Mouse (Mus musculus) hindbrain, embryonic 10.5 days (tissue): ENCODE results near the gene Myo3b. TPM values are rescaled to one million over a fixed set of nuclear protein-coding genes. Genes with fewer than 3 reads are reported as not detected.
A peak's percentile ranks its signal among the peaks of the same experiment; 100 is the strongest.
"Not testable (repeated sequence)": the region's sequence is repeated elsewhere in the genome, so short reads cannot be mapped to it uniquely, and the experiment has no call there.

Source experiments
- DNase-seq: peaks from one replicate; pipeline ENCODE4 v3.0.0-alpha.2; 2017; ENCODE audit warnings: low spot score
- H3K27ac ChIP-seq: fragments of 300-500 bp; sonication (generic); 2 replicates; pipeline ENCODE4 v1.5.1; 2016; ENCODE audit warnings: mild to moderate bottlenecking, moderate library complexity
- H3K27me3 ChIP-seq: fragments of 300-500 bp; sonication (generic); 2 replicates; pipeline ENCODE4 v1.6.1; 2016; ENCODE audit warnings: mild to moderate bottlenecking; ENCODE audit not compliant: poor library complexity, insufficient read depth, severe bottlenecking
- H3K36me3 ChIP-seq: fragments of 300-500 bp; sonication (generic); 2 replicates; pipeline ENCODE4 v1.6.1; 2016; ENCODE audit warnings: mild to moderate bottlenecking, moderate library complexity
- H3K4me1 ChIP-seq: fragments of 300-500 bp; sonication (generic); replicated peaks from 2 replicates; pipeline ENCODE4 v1.6.1; 2016; ENCODE audit warnings: mild to moderate bottlenecking
- H3K4me3 ChIP-seq: fragments of 300-500 bp; sonication (generic); 2 replicates; pipeline ENCODE4 v1.5.1; 2016; ENCODE audit warnings: mild to moderate bottlenecking, moderate library complexity
- H3K9me3 ChIP-seq: fragments of 300-500 bp; sonication (generic); 2 replicates; pipeline ENCODE4 v1.6.1; 2016; ENCODE audit warnings: mild to moderate bottlenecking, moderate library complexity
- WGBS: fragments of 180-500 bp; shearing (Covaris S2); methylation state at CpG from one replicate; pipeline ENCODE4 v1.1.7; 2016; 5-methylcytosine and 5-hydroxymethylcytosine counted together
- polyA plus RNA-seq: library from polyadenylated mRNA; unstranded; fragments of >200 nt; fragmentation: Nextera tagmentation; extraction: Ambion mirVana; gene quantifications from 2 replicates; pipeline ENCODE4 v1.2.1, GENCODE M21; 2016

Gene Myo3b
- not detected in 2 replicates for polyA plus RNA-seq

DNA sequence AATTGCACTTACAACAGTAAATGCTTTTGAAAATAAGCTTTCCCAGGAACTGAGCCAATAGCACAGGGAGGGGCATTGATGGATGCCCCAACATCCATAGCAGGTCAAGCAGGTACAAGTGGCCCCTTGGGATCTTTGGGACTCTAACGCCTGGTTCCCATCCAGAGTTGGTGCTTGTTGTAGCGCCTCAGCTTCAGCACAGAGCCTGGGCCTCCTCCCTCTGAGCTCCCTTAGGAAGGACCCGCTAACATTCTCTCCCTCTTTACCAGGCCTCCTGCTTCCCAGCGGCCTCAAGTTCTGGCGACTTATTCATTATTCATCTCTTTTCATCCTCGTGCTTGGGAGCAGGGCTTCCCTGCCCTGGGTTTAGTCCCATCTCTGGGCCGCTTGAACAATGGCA is at the start of gene Myo3b:
Gene Myo3b, plus strand, starts transcription at position 375 of the 400 bp plus-strand sequence.
- peaks cover 13% of the 10 kb centered on the region for H3K4me1 ChIP-seq
- H3K27me3 ChIP-seq: no peaks in the 10 kb centered on the region
- no peaks in the 10 kb centered on the region for H3K9me3 ChIP-seq
- H3K4me3 ChIP-seq: no peak within 1 kb of the TSS
- 22% methylated on average over 7 of the region's 7 CpGs for WGBS
- H3K27ac ChIP-seq: no peak within 1 kb of the TSS
- H3K36me3 ChIP-seq: no peaks in the 10 kb centered on the region
- DNase-seq: peak; percentile 22

DNA sequence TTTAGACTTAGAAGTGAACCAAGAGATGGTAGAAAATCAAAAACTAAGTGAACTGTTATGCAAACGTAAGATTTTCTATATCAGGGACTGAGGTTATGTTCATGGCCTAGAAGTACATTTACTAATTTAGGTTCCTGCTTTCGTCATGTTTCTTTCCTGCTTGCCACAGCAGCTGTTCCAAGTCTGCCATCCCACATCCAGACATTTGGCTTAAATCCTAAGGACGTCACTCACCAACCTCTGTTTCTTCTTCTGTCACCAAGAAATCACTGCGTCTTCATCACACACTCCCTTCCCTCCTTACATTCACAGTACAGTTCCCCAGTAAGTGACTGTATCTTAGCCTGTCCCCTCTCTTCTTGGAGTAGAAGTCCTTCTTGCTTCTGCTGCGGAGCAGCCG is 49.7 kb upstream of the Myo3b start:
- DNase-seq: no peak
- H3K36me3 ChIP-seq: peaks cover 62% of the 10 kb centered on the region
- 95% methylated on average over 6 of the region's 6 CpGs for WGBS
- H3K4me1 ChIP-seq: no peaks in the 10 kb centered on the region
- H3K27ac ChIP-seq: no peak overlapping the region
- no peaks in the 10 kb centered on the region for H3K9me3 ChIP-seq
- no peak overlapping the region for H3K4me3 ChIP-seq
- H3K27me3 ChIP-seq: no peaks in the 10 kb centered on the region

DNA sequence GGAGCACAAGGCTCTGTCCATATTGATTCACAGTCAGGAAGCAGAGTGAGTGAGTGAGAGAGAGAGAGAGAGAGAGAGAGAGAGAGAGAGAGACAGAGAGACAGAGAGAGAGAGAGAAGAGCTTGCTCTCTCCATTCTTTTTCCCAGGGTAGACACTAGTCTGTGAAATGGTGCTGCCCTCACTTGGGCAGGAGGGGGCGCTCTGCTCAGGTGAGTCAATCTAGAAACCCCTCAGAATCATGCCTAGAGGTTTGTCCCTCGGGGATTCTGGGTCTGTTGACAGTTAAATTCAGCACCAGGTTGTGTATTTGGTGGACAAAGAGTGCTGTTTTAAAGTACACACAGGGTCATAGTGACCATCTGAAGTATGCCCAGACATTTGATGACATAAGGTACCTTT is 48.3 kb upstream of the Myo3b start:
- H3K27ac ChIP-seq: no peak overlapping the region
- no peak overlapping the region for H3K4me3 ChIP-seq
- H3K4me1 ChIP-seq: no peaks in the 10 kb centered on the region
- H3K27me3 ChIP-seq: no peaks in the 10 kb centered on the region
- no peak for DNase-seq
- H3K9me3 ChIP-seq: no peaks in the 10 kb centered on the region
- WGBS: 61% methylated on average over 2 of the region's 2 CpGs
- peaks cover 63% of the 10 kb centered on the region for H3K36me3 ChIP-seq

DNA sequence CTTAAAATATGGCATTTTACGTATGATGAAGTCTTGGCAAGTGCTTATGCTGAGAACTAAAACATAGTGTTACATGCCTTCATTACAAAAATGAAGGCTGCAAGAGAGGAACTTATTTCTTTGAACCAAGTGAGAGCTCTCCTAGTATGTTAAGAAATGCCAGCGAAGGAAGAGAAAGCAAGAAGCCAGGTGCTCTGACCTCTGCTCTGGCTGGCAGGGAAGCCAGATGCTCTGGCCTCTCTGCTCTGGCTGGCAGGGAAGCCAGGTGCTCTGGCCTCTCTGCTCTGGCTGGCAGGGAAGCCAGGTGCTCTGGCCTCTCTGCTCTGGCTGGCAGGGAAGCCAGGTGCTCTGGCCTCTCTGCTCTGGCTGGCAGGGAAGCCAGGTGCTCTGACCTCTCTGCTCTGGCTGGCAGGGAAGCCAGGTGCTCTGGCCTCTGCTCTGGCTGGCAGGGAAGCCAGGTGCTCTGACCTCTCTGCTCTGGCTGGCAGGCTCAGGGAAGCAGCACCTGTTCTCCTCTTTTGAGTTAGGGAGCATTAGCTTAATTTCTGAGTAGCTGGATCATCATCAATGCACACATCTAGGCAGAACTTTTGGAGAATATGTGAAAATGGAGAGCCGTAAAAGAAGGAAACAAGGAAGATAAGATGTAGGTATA is 44.7 kb upstream of the Myo3b start:
- H3K9me3 ChIP-seq, H3K27ac ChIP-seq, DNase-seq, H3K4me3 ChIP-seq, H3K27me3 ChIP-seq, H3K4me1 ChIP-seq: not testable (repeated sequence)
- H3K36me3 ChIP-seq: peaks cover 74% of the 10 kb centered on the region
- 93% methylated on average over 3 of the region's 3 CpGs for WGBS

DNA sequence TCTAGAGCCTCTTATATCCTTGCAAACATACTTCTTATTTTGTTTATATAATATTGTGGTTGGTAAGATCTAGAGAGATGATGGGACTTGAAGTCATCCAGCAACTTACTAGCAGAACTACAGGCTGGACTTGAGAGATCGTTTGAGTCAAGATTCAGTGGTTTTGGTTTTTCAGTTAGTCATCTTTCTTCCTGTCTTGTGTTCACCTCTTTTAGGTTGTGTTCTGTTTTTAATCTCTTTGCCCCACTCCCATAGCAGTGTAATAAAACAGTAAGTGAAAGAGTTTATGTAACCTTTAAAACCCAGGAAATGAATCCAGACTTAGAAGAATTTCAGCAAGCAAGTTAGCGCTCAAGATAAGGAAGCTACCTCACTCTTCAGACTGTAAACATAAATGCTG is 44.1 kb upstream of the Myo3b start:
- DNase-seq: no peak
- H3K9me3 ChIP-seq: no peaks in the 10 kb centered on the region
- peaks cover 69% of the 10 kb centered on the region for H3K36me3 ChIP-seq
- H3K4me1 ChIP-seq: no peaks in the 10 kb centered on the region
- no peak overlapping the region for H3K4me3 ChIP-seq
- H3K27ac ChIP-seq: no peak overlapping the region
- 95% methylated on average over 2 of the region's 2 CpGs for WGBS
- H3K27me3 ChIP-seq: no peaks in the 10 kb centered on the region

DNA sequence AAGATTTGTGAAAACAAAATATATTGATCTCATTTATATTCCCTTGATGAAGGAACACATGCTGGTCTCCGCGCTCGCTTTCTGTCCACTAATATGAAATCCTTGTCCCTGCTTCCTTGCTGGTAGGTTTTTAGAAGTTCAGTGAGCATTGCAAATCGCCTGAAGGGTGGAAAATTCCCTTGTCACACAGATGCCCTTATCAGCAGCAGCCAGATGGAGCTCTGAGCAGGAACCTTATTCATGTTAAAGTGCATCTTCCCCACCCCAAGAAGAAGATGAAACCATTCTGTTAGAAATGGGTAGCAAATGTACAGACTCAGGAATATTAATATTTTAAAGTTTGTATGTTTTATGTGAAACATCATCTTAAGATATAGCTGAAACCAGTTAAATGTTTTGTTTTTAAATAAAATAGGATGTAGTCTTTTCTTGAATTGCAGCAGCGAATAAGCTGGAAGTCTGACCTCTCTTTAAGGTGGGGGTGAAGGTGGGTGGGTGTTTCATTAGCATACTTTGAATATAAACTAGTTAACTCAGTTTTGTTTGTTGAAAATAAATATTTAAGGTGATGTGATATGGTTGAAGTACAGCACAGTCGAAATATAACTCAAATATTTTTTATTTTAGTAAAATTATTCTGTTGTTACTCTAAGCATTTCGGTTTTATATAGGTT is 39.7 kb upstream of the Myo3b start:
- WGBS: 79% methylated on average over 7 of the region's 7 CpGs
- no peaks in the 10 kb centered on the region for H3K4me1 ChIP-seq
- no peak overlapping the region for H3K4me3 ChIP-seq
- no peaks in the 10 kb centered on the region for H3K27me3 ChIP-seq
- H3K9me3 ChIP-seq: no peaks in the 10 kb centered on the region
- H3K36me3 ChIP-seq: peaks cover 67% of the 10 kb centered on the region
- DNase-seq: no peak
- H3K27ac ChIP-seq: no peak overlapping the region

DNA sequence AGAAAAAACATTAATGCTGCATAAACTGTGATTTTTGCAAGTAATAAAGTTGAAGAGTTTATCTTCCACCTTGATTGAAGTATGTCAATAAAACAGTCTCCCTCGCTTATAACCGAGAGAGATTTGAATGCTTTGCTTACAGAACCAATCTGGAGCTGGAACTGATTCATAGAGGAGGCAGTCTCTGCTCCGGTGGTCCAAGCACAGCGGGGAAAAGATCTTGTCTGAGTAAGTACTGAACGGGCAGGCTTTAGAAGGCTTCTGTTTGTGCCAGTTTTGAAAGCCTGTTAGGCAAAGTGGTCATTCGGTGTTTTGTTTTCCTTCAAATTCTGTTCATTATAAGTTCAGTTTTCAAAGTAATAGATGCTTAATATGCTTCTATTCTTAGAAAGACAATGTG is 38.6 kb upstream of the Myo3b start:
- WGBS: 90% methylated on average over 6 of the region's 6 CpGs
- H3K27ac ChIP-seq: no peak overlapping the region

DNA sequence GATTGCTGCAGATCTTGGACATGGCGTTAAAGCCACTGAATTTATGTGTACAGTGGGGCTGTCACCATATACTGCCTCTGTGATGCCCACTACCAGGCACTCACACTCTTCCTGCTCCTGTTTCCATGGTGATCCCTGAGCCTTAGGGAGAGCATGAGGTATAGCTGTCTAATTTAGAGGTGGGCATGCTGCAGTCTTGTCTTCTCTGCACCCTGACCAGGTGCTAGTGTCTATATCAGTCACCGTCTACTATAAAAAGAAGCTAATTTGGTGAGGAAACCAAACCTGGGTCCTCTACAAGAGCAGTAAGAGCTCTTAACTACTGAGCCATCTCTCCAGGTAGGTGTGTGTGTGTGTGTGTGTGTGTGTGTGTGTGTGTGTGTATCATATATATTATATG is 32.4 kb upstream of the Myo3b start:
- no peak for DNase-seq
- no peak overlapping the region for H3K4me3 ChIP-seq
- 95% methylated on average over 2 of the region's 2 CpGs for WGBS
- H3K36me3 ChIP-seq: peaks cover 63% of the 10 kb centered on the region
- no peak overlapping the region for H3K27ac ChIP-seq
- no peaks in the 10 kb centered on the region for H3K9me3 ChIP-seq
- no peaks in the 10 kb centered on the region for H3K27me3 ChIP-seq
- no peaks in the 10 kb centered on the region for H3K4me1 ChIP-seq

More for the DNA sequence above, 38.6 kb upstream of the Myo3b start:
- no peaks in the 10 kb centered on the region for H3K9me3 ChIP-seq
- H3K36me3 ChIP-seq: peaks cover 64% of the 10 kb centered on the region
- H3K4me1 ChIP-seq: no peaks in the 10 kb centered on the region
- no peak overlapping the region for H3K4me3 ChIP-seq
- DNase-seq: no peak
- H3K27me3 ChIP-seq: no peaks in the 10 kb centered on the region

DNA sequence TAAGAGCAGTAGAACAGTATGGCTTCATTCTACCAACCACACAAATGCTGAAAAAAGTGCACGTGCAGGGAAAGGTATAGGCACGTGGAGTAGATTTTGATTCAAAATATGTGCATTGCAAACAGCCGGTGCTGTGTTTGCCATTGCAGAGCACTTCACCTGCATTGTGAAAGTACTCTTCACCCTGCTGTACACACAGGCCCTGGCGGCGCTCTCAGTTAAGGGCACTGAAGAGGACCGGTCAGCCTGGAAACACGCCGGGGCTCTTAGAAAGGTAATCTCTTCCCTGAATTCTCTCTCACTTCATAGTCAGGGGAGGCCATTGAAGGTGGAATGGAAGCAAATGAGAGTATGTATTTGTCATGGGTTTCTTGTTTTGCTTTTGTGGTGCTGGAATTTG is 26.0 kb upstream of the Myo3b start:
- H3K36me3 ChIP-seq: peaks cover 69% of the 10 kb centered on the region
- 95% methylated on average over 8 of the region's 8 CpGs for WGBS
- no peaks in the 10 kb centered on the region for H3K4me1 ChIP-seq

DNA sequence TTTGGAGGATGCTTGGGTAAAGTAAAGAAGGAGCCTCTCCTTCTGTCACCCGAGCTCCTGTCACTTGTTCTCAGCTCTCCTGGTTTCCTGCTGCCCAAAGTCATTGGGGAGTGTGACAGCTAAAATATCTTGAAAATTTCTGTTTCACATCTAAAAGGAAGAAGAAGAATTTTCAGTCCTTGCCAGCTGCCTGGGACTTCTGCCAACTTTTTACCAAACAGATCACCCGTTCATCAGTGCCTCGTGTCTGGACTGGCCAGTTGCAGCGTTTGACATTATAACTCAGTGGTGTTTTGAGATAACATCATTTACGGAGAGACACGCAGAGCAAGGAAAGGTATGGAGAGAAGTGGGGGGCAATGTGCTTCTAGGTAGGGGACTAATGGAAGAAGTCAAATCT is 20.7 kb upstream of the Myo3b start:
- DNase-seq: no peak
- Histone ChIP-seq H3K9me3 (no peaks in the 10 kb centered on the region), H3K27ac (no peak overlapping the region), H3K36me3 (peaks cover 76% of the 10 kb centered on the region), H3K27me3 (no peaks in the 10 kb centered on the region), H3K4me1 (no peaks in the 10 kb centered on the region), H3K4me3 (no peak overlapping the region)
- WGBS: 92% methylated on average over 6 of the region's 6 CpGs

More for the DNA sequence above, 26.0 kb upstream of the Myo3b start:
- H3K9me3 ChIP-seq: no peaks in the 10 kb centered on the region
- H3K27me3 ChIP-seq: no peaks in the 10 kb centered on the region
- no peak for DNase-seq
- H3K4me3 ChIP-seq: no peak overlapping the region
- no peak overlapping the region for H3K27ac ChIP-seq

DNA sequence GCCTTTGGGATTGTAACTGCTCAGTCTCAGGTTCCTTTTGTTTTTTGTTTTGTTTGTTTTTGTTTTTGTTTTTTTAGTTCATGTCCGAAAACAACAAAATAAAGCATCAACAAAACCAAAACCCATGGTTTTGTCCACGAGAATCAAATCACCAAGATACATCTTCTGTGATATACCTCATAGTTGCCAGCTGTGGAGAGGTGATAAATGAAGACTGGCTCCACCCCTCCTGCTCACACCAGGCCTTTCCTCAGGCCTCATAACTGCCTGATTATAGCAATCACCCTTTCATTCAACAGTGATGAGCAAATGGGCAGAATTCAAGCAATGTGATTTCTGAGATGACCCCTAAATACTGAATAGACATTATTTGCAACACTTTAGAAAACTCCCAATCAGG is 14.5 kb upstream of the Myo3b start:
- no peak overlapping the region for H3K4me3 ChIP-seq
- no peaks in the 10 kb centered on the region for H3K4me1 ChIP-seq
- 92% methylated on average over 2 of the region's 2 CpGs for WGBS
- H3K27me3 ChIP-seq: no peaks in the 10 kb centered on the region
- H3K36me3 ChIP-seq: peaks cover 43% of the 10 kb centered on the region
- H3K9me3 ChIP-seq: peaks cover 9% of the 10 kb centered on the region; the same call in 1 of the 2 replicates
- no peak for DNase-seq
- H3K27ac ChIP-seq: no peak overlapping the region

DNA sequence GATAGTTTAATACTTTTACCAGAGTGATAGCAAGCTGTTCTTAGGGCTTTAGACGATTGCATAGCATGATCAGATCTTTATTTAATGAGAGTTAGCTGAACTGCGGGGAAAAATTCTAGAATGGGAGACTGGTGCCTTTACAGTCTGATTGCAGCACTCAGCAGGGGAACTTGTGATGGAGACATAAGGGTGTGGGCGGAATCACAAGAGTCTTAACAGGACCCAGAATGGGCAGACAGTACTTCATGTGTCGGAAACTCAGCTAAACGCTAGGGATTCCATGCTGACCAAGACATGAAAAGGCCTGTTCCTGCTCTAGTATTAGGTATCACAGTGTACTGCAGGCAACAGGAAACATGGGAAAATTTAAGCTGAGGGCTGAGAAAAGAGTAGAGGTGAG is 13.2 kb upstream of the Myo3b start:
- 93% methylated on average over 5 of the region's 5 CpGs for WGBS
- DNase-seq: no peak
- peaks cover 34% of the 10 kb centered on the region for H3K36me3 ChIP-seq
- no peak overlapping the region for H3K4me3 ChIP-seq
- no peaks in the 10 kb centered on the region for H3K4me1 ChIP-seq
- H3K27ac ChIP-seq: no peak overlapping the region
- no peaks in the 10 kb centered on the region for H3K27me3 ChIP-seq
- H3K9me3 ChIP-seq: peaks cover 13% of the 10 kb centered on the region; the same call in 1 of the 2 replicates

DNA sequence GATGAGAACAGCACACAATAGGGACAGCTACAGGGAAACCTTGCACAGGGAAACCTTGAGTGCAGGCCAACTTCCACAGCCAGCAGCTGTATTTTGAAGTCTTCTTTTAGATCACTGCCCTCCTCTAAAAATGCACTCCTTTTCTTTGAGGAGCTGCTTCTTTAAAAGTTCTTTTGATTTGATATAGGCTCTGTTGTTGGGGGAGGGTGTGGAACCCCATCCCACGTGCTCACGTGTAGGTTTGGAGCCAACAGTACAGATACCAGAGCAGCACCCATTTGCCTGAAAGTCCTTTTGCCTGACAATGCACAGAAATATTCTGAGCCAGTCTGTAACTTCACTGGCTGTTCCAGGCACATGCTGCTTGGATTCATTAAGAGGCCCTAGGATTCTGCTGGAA is 7.5 kb upstream of the Myo3b start:
- Histone ChIP-seq H3K27ac (no peak overlapping the region), H3K27me3 (no peaks in the 10 kb centered on the region), H3K9me3 (peaks cover 13% of the 10 kb centered on the region; the same call in 1 of the 2 replicates), H3K36me3 (peaks cover 5% of the 10 kb centered on the region; the same call in 1 of the 2 replicates), H3K4me3 (no peak overlapping the region), H3K4me1 (0 out of 2 replicates have a peak, but pooled peaks cover 4% of the 10 kb centered on the region)
- DNase-seq: no peak
- 93% methylated on average over 2 of the region's 2 CpGs for WGBS
